Mouse (Mus musculus): Measurements from ENCODE around the gene Apol6.

The Apol6 gene

GRCm38 (mm10) chr15:77104349-77105158 is 60.0 kb downstream of the Apol6 start:
- peak in 1 of 2 experiments; percentile 74 for DNase-seq (ENCODE audit: inconsistent age in 2 of 2, low spot score in 1 of 2)

- DNase-seq (ENCODE audit: inconsistent age in 2 of 2, low spot score in 1 of 2) = no peak
Measured at GRCm38 (mm10) chr15:77105273-77105672, 60.7 kb downstream of the Apol6 start.

Measured in adrenal gland, adult (tissue).